Mouse (Mus musculus): ENCODE data around the gene Tbc1d20.

DNA sequence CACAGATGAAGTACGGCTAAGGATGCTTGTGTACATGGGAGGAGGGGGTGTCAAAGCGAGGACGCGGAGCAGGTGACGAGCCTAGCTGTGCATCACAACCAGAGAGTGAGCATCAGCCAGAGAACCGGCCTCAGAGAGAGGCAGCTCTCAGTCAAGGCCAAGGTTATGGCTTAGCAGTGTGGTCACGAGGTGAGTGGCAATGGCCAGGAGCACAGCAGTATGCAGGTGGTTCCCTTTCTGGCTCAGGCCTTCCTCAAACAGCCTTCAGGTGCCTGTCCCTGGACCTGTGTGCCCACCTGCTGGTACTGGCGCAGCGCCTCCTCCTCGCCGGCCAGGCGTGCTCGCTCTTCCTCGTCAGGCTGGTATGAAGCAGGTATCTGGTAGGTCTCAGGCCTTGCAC lies 30.3 kb downstream of the Tbc1d20 start:
- no peak for TF ChIP-seq CTCF (IDR thresholded peaks at IDR 0.05; ENCODE audit: extremely low read depth, insufficient read length, insufficient replicate concordance, low read depth, low read length)
- no peak for TF ChIP-seq POLR2A (IDR thresholded peaks at IDR 0.05; ENCODE audit: low read depth, low read length)
